Comparison of ENCODE assay signal across 8 mouse cellular contexts in the genomic region with DNA sequence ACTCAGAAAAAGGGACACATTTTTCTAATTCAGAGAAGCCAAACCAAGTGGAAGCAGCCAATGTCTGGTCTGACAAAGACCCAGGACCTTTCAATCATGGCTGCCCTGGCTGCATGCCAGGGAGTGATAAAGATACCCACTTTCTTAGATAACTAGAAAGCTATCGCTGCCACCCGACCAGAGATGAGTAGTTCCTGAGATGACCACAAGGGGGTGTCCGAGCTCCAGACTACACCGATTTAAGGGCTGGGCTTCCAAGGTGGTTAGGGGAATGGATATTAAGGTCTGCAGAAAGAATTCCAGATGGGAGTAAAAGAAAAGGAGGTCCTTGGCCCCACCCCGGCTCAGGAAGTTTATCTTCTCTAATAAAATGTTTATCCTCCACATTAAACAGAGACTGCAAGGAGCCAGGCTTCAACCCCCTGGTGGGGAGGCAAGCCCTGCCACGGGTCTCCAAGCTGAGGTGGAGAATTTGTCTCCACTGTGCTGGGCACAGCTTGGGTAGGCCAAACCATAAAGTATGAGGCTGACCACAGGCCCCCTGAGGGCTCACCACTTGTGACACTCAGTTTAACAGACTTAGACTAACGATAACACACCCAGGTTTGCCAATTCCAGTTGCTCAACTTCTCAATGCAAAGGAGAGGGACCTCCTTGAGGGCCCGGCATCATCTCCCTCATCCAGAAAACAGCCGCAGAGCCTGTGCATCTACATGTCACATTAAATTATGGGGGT. TPM values are rescaled to one million over a fixed set of nuclear protein-coding genes. Genes with fewer than 3 reads are reported as not detected.
DNase-seq lines count a peak whose midpoint lies in the region; ATAC-seq lines count a peak whose summit lies in the region.

No protein-coding gene starts in this region.

- H3K27ac ChIP-seq in intestine, embryonic 14.5 days (ENCODE audit: low read depth): peak overlapping the region; percentile 27; the same call in 1 of the 2 replicates
- H3K27ac ChIP-seq in limb, embryonic 12.5 days: peak overlapping the region; percentile 41; the same call in 1 of the 2 replicates
- H3K27ac ChIP-seq in midbrain, embryonic 15.5 days: no peak overlapping the region

- DNase-seq in ovary, adult 18-20 months (ENCODE audit: low spot score): peak; percentile 32
- no peak for DNase-seq in ovary, postnatal 10 days (ENCODE audit: low spot score)
- peak; percentile 90 to 92 for DNase-seq in cerebellum, postnatal 14 days
- peak; percentile 60 to 66 for DNase-seq in gastrocnemius, adult 8-10 months (ENCODE audit: low spot score in 2 of 2)
- peak; percentile 94 for DNase-seq in intestine, embryonic 14.5 days (ENCODE audit: low spot score)
- DNase-seq in splenic B cell, adult 2 months (ENCODE audit: low read depth, low spot score): peak; percentile 81

- H3K4me1 ChIP-seq in intestine, embryonic 14.5 days (replicated peaks; ENCODE audit: control insufficient read depth, insufficient read depth, low read length): peaks cover 45% of the 10 kb centered on the region
- H3K4me1 ChIP-seq in limb, embryonic 12.5 days (replicated peaks): peaks cover 53% of the 10 kb centered on the region
- peaks cover 54% of the 10 kb centered on the region for H3K4me1 ChIP-seq in midbrain, embryonic 15.5 days

- ATAC-seq in intestine, embryonic 14.5 days (replicated peaks; ENCODE audit: low FRiP score, low TSS enrichment, low read depth): no peak
- ATAC-seq in limb, embryonic 12.5 days (ENCODE audit: insufficient number of reproducible peaks, insufficient read depth, low FRiP score, low TSS enrichment, low read depth): no peak
- ATAC-seq in midbrain, embryonic 15.5 days (replicated peaks): no peak

- 0 out of 2 replicates have a peak overlapping the region, but pooled peaks have one; percentile 30 for H3K9ac ChIP-seq in intestine, embryonic 14.5 days (ENCODE audit: low read length)
- peak overlapping the region; percentile 44 for H3K9ac ChIP-seq in limb, embryonic 12.5 days (replicated peaks)
- no peak overlapping the region for H3K9ac ChIP-seq in midbrain, embryonic 15.5 days

- H3K36me3 ChIP-seq in intestine, embryonic 14.5 days (ENCODE audit: control insufficient read depth, insufficient read depth, low read length): peaks cover 24% of the 10 kb centered on the region
- peaks cover 48% of the 10 kb centered on the region for H3K36me3 ChIP-seq in limb, embryonic 12.5 days
- H3K36me3 ChIP-seq in midbrain, embryonic 15.5 days (replicated peaks): no peaks in the 10 kb centered on the region
- no peaks in the 10 kb centered on the region for H3K36me3 ChIP-seq in splenic B cell, adult 2 months (ENCODE audit: control insufficient read depth, insufficient read depth, low read length, poor library complexity, severe bottlenecking)

- H3K27me3 ChIP-seq in intestine, embryonic 14.5 days (replicated peaks; ENCODE audit: control insufficient read depth, insufficient read depth, low read length): no peaks in the 10 kb centered on the region
- H3K27me3 ChIP-seq in limb, embryonic 12.5 days: no peaks in the 10 kb centered on the region; the same call in 1 of the 2 replicates
- H3K27me3 ChIP-seq in midbrain, embryonic 15.5 days (replicated peaks): no peaks in the 10 kb centered on the region
- H3K27me3 ChIP-seq in splenic B cell, adult 2 months (ENCODE audit: control insufficient read depth, insufficient read depth, low read length, poor library complexity, severe bottlenecking): no peaks in the 10 kb centered on the region

- H3K4me2 ChIP-seq in intestine, embryonic 14.5 days (ENCODE audit: low read length): peak overlapping the region; percentile 46
- peak overlapping the region; percentile 54 for H3K4me2 ChIP-seq in limb, embryonic 12.5 days
- peak overlapping the region; percentile 26 for H3K4me2 ChIP-seq in midbrain, embryonic 15.5 days

- peak overlapping the region; percentile 22 for H3K4me3 ChIP-seq in intestine, embryonic 14.5 days (ENCODE audit: low read depth, low read length)
- peak overlapping the region; percentile 24 for H3K4me3 ChIP-seq in limb, embryonic 12.5 days (replicated peaks)
- H3K4me3 ChIP-seq in midbrain, embryonic 15.5 days: no peak overlapping the region

- WGBS in intestine, embryonic 14.5 days: 15% methylated on average over 9 of the region's 9 CpGs
- 17% methylated on average over 9 of the region's 9 CpGs for WGBS in limb, embryonic 12.5 days
- 34% methylated on average over 9 of the region's 9 CpGs for WGBS in midbrain, embryonic 15.5 days

- H3K9me3 ChIP-seq in intestine, embryonic 14.5 days (ENCODE audit: control insufficient read depth, low read length): no peaks in the 10 kb centered on the region
- no peaks in the 10 kb centered on the region for H3K9me3 ChIP-seq in limb, embryonic 12.5 days
- no peaks in the 10 kb centered on the region for H3K9me3 ChIP-seq in midbrain, embryonic 15.5 days

RNA-seq across cellular contexts. Expression of gene C1qtnf5, which starts 2.5 kb away (rescaled TPM):
- total RNA-seq in gastrocnemius, adult 8-10 months (2022): 1 to 10 TPM; 1.6 to 4.2 (median 3.0) TPM
- polyA plus RNA-seq in intestine, embryonic 14.5 days (2014; fragmentation: Nextera tagmentation; extraction: Ambion mirVana): 3.2 and 3.4 TPM in 2 replicates
- polyA plus RNA-seq in limb, embryonic 12.5 days (2016; fragmentation: Nextera tagmentation; extraction: Ambion mirVana): 0.84 TPM in 1 of 2 replicates, not detected in the other
- 2.9 and 4.1 TPM in 2 replicates for polyA plus RNA-seq in midbrain, embryonic 15.5 days (2015; fragmentation: Nextera tagmentation; extraction: Ambion mirVana)

RNA-seq across cellular contexts. Expression of gene Gm49380, which starts 3.8 kb away (rescaled TPM):
- under 1 TPM; 0.31 to 0.60 (median 0.38) TPM for total RNA-seq in gastrocnemius, adult 8-10 months (2022)
- 0.14 and 0.36 TPM in 2 replicates for polyA plus RNA-seq in intestine, embryonic 14.5 days (2014; fragmentation: Nextera tagmentation; extraction: Ambion mirVana)
- polyA plus RNA-seq in limb, embryonic 12.5 days (2016; fragmentation: Nextera tagmentation; extraction: Ambion mirVana): 0.08 and 0.17 TPM in 2 replicates
- 0.13 and 0.25 TPM in 2 replicates for polyA plus RNA-seq in midbrain, embryonic 15.5 days (2015; fragmentation: Nextera tagmentation; extraction: Ambion mirVana)

RNA-seq across cellular contexts. Expression of gene Rnf26, which starts 3.8 kb away (rescaled TPM):
- 1 to 10 TPM; 1.7 to 2.9 (median 2.6) TPM for total RNA-seq in gastrocnemius, adult 8-10 months (2022)
- polyA plus RNA-seq in intestine, embryonic 14.5 days (2014; fragmentation: Nextera tagmentation; extraction: Ambion mirVana): 70.2 and 75.7 TPM in 2 replicates
- 89.6 and 91.4 TPM in 2 replicates for polyA plus RNA-seq in limb, embryonic 12.5 days (2016; fragmentation: Nextera tagmentation; extraction: Ambion mirVana)
- 29.2 and 32.4 TPM in 2 replicates for polyA plus RNA-seq in midbrain, embryonic 15.5 days (2015; fragmentation: Nextera tagmentation; extraction: Ambion mirVana)

RNA-seq across cellular contexts. Expression of gene Mfrp, which starts 8.0 kb away (rescaled TPM):
- not detected for total RNA-seq in gastrocnemius, adult 8-10 months (2022)
- 0.18 TPM in 1 of 2 replicates, not detected in the other for polyA plus RNA-seq in intestine, embryonic 14.5 days (2014; fragmentation: Nextera tagmentation; extraction: Ambion mirVana)
- polyA plus RNA-seq in limb, embryonic 12.5 days (2016; fragmentation: Nextera tagmentation; extraction: Ambion mirVana): 0.29 and 0.40 TPM in 2 replicates
- 0.08 and 0.13 TPM in 2 replicates for polyA plus RNA-seq in midbrain, embryonic 15.5 days (2015; fragmentation: Nextera tagmentation; extraction: Ambion mirVana)

RNA-seq across cellular contexts. Expression of gene Mcam, which starts 24.7 kb away (rescaled TPM):
- total RNA-seq in gastrocnemius, adult 8-10 months (2022): 10 to 100 TPM; 15.4 to 33.9 (median 26.2) TPM
- 47.9 and 49.7 TPM in 2 replicates for polyA plus RNA-seq in intestine, embryonic 14.5 days (2014; fragmentation: Nextera tagmentation; extraction: Ambion mirVana)
- polyA plus RNA-seq in limb, embryonic 12.5 days (2016; fragmentation: Nextera tagmentation; extraction: Ambion mirVana): 18.0 and 18.1 TPM in 2 replicates
- polyA plus RNA-seq in midbrain, embryonic 15.5 days (2015; fragmentation: Nextera tagmentation; extraction: Ambion mirVana): 11.7 and 11.9 TPM in 2 replicates
